Mouse (Mus musculus): ENCODE data around the gene Zfpm1.

Zfpm1 gene

GRCm38 (mm10) chr8:122276308-122276707, 5.6 kb upstream of the Zfpm1 start:
- no peak for DNase-seq

GRCm38 (mm10) chr8:122277204-122277995, 4.5 kb upstream of the Zfpm1 start:
- no peak for DNase-seq

GRCm38 (mm10) chr8:122280156-122280555, 1.8 kb upstream of the Zfpm1 start:
- DNase-seq, result no peak

GRCm38 (mm10) chr8:122280588-122281316, 1.2 kb upstream of the Zfpm1 start:
- DNase-seq, result peak; percentile 66

GRCm38 (mm10) chr8:122281317-122282034, 465 bp upstream of the Zfpm1 start:
- DNase-seq, result peak; percentile 100

GRCm38 (mm10) chr8:122282501-122283355, 787 bp downstream of the Zfpm1 start:
- peak; percentile 74 for DNase-seq

- DNase-seq, result peak; percentile 63
Observed at GRCm38 (mm10) chr8:122283356-122284202, 1.6 kb downstream of the Zfpm1 start.

- peak; percentile 85 for DNase-seq
Observed at GRCm38 (mm10) chr8:122284203-122284658, 2.3 kb downstream of the Zfpm1 start.

GRCm38 (mm10) chr8:122284659-122285261, 2.8 kb downstream of the Zfpm1 start:
- DNase-seq, result peak; percentile 59

GRCm38 (mm10) chr8:122285727-122286126, 3.8 kb downstream of the Zfpm1 start:
- DNase-seq, result peak; percentile 31

GRCm38 (mm10) chr8:122286899-122287298, 5.0 kb downstream of the Zfpm1 start:
- DNase-seq, result no peak

- no peak for DNase-seq
Observed at GRCm38 (mm10) chr8:122287742-122288141, 5.8 kb downstream of the Zfpm1 start.

- no peak for DNase-seq
Observed at GRCm38 (mm10) chr8:122288344-122288743, 6.4 kb downstream of the Zfpm1 start.

GRCm38 (mm10) chr8:122291075-122291474, 9.1 kb downstream of the Zfpm1 start:
- DNase-seq, result no peak

- peak; percentile 68 for DNase-seq
Observed at GRCm38 (mm10) chr8:122291549-122291948, 9.6 kb downstream of the Zfpm1 start.

GRCm38 (mm10) chr8:122293484-122293883, 11.5 kb downstream of the Zfpm1 start:
- no peak for DNase-seq

- DNase-seq, result no peak
Observed at GRCm38 (mm10) chr8:122294273-122294683, 12.3 kb downstream of the Zfpm1 start.

- no peak for DNase-seq
Observed at GRCm38 (mm10) chr8:122295389-122295788, 13.4 kb downstream of the Zfpm1 start.

- no peak for DNase-seq
Observed at GRCm38 (mm10) chr8:122296173-122297001, 14.4 kb downstream of the Zfpm1 start.

All from thymus, postnatal 4 days (tissue).